Mouse (Mus musculus) T-helper 2 cell (primary cell): ENCODE results near the gene Ywhab.

Experiments used
- in situ Hi-C: fragments of 300-600 bp; cut with MboI, MseI; formaldehyde crosslinking; loops from one replicate; pipeline ENCODE4 v1.15.1; 2025; ENCODE audit warnings: high pct_unique_total_duplicates

The Ywhab gene

DNA sequence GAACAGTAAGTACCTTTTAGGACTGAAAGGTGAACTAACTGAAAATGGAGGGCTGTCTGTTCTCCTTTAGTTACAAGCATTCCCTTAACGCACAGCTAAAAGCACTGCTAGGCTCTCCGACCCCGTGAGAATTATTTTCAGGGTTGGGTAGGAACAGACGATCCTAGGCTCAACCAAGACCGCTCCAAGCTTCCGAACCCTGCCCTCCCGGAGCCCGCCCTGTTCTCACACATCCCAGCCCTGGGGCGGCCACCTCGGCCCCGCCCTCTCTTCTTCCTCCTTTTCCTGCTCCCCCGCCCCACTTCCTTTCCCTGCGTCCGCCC is at the start of gene Ywhab:
TSS of gene Ywhab (plus strand) at position 307 of the 323 bp plus-strand sequence.
- in situ Hi-C loops: no loop called here

DNA sequence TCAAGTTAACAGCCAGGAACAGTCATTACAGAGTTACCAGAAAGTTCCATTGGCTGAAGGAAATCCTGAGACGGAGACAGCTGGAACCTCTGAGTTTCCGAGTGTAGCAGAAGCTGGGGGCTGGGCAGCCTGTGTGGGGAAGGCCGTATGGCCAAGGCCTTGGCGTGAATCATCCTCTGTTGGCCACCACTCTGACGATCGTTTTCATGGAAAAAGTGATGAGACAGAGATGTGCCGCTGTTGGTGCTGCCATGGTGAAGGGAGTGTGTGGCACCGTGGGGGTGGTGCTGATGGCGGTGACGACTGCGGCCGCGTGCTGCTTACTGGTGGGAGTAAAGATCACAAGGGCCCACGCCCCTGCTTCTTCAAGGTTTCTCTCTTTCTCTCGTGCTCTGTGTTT is 48.5 kb upstream of the Ywhab start:
- in situ Hi-C loops: no loop called here

GRCm38 (mm10) chr2:163947976-163948375 is 46.8 kb upstream of the Ywhab start:
- in situ Hi-C loops: no loop called here

DNA sequence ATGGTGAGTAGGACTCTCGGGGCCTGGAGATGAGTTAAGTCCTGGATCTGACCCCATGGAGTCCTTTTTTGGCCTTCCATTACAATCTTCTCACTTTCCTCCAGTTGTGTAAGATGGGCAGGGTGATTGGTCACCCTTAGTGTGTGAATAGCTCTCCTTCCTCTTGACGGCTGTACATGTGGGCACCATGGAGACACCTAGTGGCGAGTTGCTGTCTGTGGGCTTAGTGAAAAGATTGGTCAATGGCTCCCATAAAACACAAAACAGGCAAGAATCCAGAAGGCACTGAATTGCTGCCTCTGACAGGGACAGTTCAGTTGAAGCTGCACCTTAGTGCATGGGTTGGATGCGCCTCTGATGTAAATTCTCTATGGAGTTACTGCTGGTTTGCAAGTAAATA is 43.0 kb upstream of the Ywhab start:
- in situ Hi-C loops: no loop called here

GRCm38 (mm10) chr2:163953622-163954310 is 41.0 kb upstream of the Ywhab start:
- in situ Hi-C loops: no loop called here

- in situ Hi-C loops: no loop called here
Measured at GRCm38 (mm10) chr2:163964606-163965560, 29.9 kb upstream of the Ywhab start.

- in situ Hi-C loops: no loop called here
Measured at GRCm38 (mm10) chr2:163965706-163966105, 29.1 kb upstream of the Ywhab start.

DNA sequence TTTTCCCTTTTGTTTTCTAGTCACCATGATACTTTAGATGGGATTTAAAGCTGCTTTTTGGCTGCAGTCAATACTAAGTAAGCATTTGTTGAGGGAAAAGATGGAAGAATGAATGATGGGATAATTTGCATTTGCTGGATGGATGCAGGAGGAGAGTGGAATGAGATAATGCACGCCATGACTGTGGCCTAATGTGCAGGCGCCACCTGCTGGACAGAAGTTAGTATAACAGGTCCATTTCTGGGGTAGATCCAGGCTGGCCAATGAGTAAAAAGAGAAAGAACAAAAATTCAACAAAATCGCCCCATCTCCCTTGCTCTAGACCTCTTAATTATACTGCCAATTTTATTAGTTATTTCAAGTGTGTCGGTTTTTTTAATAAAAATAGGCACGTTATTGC is 26.2 kb upstream of the Ywhab start:
- in situ Hi-C loops: no loop called here

DNA sequence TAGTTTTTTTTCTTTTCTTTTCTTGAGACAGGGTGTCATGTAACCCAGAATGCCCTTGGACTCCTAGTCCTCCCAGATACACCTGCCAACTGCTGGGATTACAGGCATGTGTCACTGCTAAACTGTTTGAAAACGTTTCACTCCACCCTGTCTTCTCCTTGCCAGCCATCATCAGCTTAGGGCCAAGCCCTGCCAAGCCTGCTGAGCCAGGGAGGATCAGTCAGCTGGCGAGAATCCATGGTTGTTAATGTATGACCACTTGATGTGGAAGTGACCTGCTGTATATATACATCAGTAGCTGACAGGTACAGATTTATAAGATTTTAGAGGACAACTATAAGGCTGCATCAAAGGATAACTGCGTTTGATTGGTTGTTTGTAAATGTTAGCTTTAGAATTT is 24.4 kb upstream of the Ywhab start:
- in situ Hi-C loops: no loop called here

DNA sequence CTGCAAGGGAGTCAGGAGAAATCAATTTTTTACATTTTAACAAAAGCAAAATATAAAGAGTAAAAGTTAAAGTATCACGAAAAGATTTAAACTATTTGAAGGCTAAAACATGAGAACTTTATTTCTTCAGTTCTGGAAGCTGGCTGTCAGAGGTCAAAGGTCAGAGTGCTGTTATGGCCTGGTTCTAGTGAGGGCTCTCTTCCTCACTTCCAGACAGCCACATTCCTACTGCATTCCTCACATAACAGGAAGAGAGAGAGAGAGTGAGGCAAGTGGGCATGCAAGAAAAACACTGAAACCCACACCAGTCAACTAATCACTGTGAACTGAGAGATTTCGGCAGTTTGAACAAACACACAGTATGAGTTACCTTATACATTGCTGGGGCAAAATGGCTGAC is 20.7 kb upstream of the Ywhab start:
- in situ Hi-C loops: no loop called here

GRCm38 (mm10) chr2:163976448-163976847 is 18.3 kb upstream of the Ywhab start:
- in situ Hi-C loops: no loop called here

DNA sequence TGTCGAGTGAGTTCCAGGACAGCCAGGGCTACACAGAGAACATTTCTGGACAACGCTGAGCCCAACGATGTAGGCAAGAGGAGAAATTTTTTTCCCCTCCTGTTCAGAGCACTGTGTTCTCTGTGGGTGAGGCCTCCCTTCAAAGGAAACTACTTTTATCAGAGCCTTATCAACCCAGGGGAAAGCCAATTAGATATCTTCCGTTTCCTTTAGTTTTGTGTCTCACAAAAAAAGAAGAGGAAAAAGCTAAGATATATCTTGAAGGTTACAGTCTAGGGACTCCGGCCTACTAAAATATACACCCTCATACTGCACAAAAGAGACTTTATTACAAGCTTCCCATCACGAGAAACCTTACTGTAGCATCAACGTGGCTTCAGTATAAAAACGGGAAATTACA is 7.5 kb upstream of the Ywhab start:
- in situ Hi-C loops: no loop called here

GRCm38 (mm10) chr2:163992871-163993270 is 1.9 kb upstream of the Ywhab start:
- in situ Hi-C loops: no loop called here

- in situ Hi-C loops: no loop called here
Measured at GRCm38 (mm10) chr2:163994977-163995862, 460 bp downstream of the Ywhab start.

DNA sequence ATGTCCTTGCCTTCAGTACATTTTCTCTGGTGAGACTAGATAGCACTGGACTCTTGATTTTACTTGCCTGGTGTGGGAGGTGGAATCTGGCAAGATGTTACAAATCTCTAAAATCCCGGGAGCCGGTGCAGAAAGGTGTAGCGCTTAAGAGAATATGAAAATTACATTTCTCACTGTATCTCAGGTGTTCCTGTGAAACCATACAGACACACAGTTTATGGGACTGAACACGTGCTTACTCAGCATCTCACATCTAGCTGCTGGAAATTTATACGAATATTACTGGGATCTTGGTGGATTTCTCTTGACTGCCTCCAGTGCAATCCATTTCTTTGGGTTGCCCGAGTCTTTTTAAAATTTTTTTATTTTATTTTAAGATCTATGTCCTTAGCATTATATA is 1.5 kb downstream of the Ywhab start:
- in situ Hi-C loops: no loop called here

- in situ Hi-C loops: no loop called here
Measured at GRCm38 (mm10) chr2:163996899-163997298, 2.1 kb downstream of the Ywhab start.

- in situ Hi-C loops: no loop called here
Measured at GRCm38 (mm10) chr2:163998981-163999380, 4.2 kb downstream of the Ywhab start.

- in situ Hi-C loops: loop anchor here (5.0 kb wide), 1 partner anchor 60 kb away; no protein-coding TSS in a partner anchor
Measured at GRCm38 (mm10) chr2:164002637-164003036, 7.9 kb downstream of the Ywhab start.

DNA sequence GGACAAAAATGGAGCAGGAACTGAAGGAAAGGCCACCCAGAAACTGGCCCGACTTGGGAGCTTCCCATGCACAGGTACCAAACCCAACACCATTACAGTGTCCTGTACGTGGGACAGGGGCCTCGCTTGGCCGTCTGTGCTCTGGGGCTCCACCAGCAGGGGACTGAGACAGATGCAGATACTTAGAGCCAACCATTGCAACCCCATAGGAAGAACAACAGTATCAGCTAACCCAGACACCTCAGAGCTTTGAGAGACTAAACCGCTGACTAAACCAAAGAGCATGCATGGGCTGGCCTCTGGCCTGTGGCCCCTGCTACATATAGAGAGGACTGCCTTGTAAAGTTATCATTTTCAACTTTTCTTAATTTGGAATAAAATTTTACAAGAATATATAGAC is 9.7 kb downstream of the Ywhab start:
- in situ Hi-C loops: loop anchor here (5.0 kb wide), 1 partner anchor 58 kb away; no protein-coding TSS in a partner anchor

DNA sequence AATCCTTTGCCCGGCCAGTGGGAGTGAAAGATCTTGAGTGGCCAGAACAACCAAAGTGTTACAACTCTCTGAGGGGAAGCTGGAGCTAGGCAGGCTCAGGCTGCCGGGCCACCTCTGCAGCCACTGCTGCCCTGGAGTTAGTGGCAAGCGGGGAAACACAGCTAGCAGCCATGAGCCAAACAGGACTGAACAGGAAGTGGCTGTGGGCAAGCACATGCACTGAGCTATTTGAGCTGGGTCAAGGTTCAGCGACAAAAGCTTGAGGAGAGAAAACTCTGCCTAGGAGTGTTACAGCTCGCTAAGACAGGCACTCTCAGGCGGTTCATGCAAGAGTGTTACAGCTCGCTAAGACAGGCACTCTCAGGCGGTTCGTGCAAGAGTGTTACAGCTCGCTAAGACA is 12.2 kb downstream of the Ywhab start:
- in situ Hi-C loops: no loop called here

GRCm38 (mm10) chr2:164007547-164007946 is 12.8 kb downstream of the Ywhab start:
- in situ Hi-C loops: no loop called here

- in situ Hi-C loops: no loop called here
Measured at GRCm38 (mm10) chr2:164007987-164008545, 13.3 kb downstream of the Ywhab start.
